Mouse (Mus musculus) CH12F3 (cell line): ENCODE measurements around the gene Pilra.
"Not testable (repeated sequence)": the region's sequence is repeated elsewhere in the genome, so short reads cannot be mapped to it uniquely, and the experiment has no call there.

Experiments used
- in situ Hi-C: fragments of 300-500 bp; cut with MboI; formaldehyde crosslinking; loops from 2 replicates; pipeline ENCODE4 v1.14.3; 2020; ENCODE audit warnings: low sequenced_read_pairs

The Pilra gene

DNA sequence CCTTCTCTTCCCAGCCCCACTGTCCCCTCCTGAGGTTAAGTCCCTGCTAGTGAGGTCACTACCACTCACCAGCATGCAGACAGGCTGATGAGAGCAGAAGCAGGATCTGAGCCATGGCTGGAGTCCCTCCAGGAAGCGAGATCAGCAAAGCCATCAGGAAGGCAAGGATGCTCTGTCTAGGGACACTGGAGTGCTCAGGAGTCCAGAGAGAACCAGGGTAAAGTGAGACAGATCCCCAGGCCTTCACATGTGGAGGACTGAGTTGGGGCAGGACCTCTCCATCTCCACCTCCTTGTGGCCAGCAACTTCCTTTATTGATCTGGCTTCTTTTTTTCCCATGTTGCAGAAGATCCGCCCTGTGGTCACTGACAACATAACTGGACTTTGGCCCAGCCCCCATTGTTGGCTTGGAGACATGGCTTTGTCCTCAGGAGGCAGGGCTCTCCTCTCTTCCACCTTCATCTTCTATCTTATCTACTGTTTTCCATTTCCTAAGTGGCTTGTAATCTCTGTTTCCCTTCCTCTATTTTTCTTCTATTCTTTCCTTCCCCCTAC is at the start of gene Pilra:
Gene Pilra (minus strand): TSS at position 316 of the 555 bp plus-strand sequence.
- in situ Hi-C loops: not testable (repeated sequence)

DNA sequence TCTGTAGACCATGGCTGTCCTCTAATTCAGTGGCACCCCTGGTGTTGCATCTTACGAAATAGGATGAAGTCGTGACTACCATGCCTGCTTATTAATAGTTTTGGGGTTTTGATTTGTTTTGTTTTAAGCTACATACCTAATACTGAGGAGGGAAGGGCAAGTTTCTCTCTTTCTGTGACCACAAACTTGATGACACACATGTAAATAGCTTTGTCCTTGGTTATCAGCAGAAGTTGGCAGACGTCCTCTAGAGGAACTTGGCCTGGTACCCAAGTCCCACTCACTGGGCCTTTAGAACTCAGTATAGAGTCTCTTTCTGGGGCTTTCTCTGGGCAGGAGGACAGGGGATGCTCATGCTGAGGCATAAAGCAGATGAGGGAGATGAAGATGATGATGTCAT is 47.3 kb upstream of the Pilra start:
- in situ Hi-C loops: no loop called here

DNA sequence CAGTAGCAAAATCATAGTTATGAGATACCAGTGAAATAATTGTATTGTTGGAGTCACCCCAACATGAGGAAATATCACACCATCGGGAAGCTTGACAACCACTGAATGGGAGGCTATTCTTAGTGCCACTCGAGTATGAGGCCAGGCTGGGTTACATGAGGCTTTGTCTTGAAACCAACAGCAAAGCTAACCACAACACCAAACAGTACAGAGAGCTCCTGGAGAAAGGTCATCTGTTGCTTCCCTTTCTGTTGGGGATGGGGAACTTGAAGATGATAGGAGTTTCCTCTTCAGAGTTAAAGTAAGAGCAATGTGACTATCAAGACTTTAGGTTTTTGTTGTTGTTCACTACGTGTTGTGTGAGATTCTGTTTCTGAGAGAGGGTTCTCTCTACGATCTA is 46.8 kb upstream of the Pilra start:
- in situ Hi-C loops: no loop called here

DNA sequence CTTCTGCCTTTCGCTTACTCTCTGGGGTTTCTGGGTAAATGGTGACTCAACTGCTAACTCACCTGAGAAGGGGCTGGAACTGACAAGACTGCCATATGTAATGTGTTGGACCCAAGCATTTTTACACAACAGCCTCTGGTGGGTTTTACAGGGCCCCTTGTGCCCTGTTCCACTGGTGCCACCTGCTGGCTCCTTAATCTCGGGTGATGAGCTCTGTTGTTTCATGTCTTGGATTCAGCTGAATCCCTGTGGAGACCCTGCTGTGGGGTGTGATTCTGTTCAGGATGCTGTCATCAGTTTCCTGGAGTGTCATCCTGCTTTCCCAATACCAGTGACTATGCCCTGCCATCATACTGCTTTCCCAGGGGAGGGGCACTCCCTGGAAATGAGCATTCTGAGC is 41.8 kb upstream of the Pilra start:
- in situ Hi-C loops: loop anchor here (5.0 kb wide), 1 partner anchor 86 kb away; no protein-coding TSS in a partner anchor

DNA sequence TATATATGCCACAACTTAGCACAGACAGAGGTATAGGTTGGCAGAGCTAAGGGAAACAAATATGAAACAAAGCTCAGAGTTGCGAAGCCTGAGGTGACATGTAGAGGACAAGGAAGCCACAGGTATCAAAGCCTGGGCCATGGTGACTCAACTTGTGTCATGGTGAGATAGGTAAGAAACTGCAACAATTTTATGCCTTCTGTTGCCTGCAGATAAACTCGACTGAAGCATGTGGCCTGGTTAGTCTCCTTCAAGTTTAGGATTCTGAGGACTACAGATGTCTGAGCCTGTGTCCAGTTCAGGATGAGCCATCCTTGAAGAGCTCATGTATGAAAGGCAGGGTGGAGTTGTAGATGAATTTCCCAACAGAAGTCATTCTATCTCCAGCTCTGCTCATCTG is 39.0 kb upstream of the Pilra start:
- in situ Hi-C loops: loop anchor here (5.0 kb wide), 1 partner anchor 83 kb away; no protein-coding TSS in a partner anchor

DNA sequence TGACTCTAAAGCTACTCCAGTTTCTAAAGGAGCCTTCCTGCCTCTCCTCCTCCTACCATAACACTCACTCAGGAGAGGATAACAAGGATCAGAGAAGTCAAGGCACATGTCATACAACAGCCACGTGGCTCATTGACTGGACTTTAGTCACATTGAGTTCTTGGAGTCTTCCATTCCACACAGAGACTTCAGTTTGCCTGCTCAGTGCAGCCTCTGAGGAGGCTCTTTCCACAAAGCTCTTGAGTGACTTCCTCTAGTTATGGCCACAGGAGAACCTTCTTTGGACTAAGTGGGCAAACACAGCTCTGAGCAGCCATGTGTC is 36.3 kb upstream of the Pilra start:
- in situ Hi-C loops: not testable (repeated sequence)

DNA sequence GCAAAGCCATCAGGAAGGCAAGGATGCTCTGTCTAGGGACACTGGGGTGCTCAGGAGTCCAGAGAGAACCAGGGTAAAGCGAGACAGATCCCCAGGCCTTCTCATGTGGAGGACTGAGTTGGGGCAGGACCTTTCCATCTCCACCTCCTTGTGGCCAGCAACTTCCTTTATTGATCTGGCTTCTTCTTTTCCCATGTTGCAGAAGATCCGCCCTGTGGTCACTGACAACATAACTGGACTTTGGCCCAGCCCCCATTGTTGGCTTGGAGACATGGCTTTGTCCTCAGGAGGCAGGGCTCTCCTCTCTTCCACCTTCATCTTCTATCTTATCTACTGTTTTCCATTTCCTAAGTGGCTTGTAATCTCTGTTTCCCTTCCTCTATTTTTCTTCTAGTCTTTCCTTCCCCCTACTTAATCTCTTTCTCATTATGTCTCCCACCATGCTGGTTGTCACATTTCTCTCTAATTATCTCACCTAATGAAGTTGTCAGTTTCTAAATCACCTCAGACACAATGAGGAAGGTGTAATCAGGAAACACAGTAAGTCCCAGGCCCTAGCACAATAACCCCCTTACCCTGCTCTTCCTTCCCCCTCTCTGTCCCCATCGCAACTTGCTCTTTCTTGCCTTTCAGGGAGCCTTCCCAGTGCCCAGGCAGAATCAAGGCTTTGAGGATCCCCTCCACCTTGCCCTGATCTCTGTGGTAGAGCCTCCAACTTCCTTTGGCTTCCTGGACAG is 35.7 kb upstream of the Pilra start, which contains the start of gene Pilrb2:
Gene Pilrb2 (minus strand): TSS at position 172 of the 737 bp plus-strand sequence.
- in situ Hi-C loops: not testable (repeated sequence)

DNA sequence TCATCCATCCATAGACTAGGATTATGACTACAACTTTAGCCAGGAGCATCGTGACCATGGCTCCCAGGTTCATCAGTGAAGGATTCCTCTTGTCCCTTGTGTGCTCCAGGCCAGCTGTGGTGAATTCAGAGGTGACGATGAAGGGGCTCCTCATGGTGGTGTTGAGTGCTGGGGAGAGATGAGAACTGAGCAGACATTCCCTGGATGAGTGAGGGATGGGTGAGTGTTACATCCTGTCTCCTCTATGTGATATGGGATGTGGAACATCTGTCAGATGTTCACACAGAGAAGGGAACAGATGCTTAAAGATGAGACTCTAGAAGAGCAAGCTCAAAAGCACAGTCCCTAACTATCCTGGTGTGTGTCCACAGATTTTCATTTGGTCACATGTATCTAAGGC is 32.5 kb upstream of the Pilra start:
- in situ Hi-C loops: not testable (repeated sequence)

DNA sequence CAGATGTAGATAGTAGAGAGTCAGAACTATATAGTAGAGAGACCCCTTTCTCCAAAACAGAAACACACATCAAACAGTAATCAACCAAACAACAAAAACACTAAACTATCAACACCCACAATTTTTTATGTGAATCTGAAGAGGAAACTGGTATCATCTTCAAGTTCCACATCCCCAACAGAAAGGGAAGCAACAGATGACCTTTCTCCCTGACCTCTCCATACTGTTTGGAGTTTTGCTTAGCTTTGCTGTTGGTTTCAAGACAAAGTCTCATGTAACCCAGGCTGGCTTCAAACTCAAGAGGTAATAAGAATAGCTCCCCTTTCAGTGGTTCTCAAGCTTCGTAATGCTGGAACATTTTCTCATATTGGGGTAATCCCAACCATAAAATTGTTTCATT is 27.9 kb upstream of the Pilra start:
- in situ Hi-C loops: not testable (repeated sequence)

DNA sequence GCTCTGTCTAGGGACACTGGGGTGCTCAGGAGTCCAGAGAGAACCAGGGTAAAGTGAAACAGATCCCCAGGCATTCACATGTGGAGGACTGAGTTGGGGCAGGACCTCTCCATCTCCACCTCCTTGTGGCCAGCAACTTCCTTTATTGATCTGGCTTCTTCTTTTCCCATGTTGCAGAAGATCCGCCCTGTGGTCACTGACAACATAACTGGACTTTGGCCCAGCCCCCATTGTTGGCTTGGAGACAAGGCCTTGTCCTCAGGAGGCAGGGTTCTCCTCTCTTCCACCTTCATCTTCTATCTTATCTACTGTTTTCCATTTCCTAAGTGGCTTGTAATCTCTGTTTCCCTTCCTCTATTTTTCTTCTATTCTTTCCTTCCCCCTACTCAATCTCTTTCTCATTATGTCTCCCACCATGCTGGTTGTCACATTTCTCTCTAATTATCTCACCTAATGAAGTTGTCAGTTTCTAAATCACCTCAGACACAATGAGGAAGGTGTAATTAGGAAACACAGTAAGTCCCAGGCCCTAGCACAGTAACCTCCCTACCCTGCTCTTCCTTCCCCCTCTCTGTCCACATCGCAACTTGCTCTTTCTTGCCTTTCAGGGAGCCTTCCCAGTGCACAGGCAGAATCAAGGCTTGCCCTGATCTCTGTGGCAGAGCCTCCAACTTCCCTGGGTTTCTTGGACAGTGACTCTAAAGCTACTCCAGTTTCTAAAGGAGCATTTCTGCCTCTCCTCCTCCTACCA is 22.1 kb upstream of the Pilra start, which contains the start of gene Pilrb1:
Gene Pilrb1 (minus strand): TSS at position 147 of the 751 bp plus-strand sequence.
- in situ Hi-C loops: not testable (repeated sequence)

DNA sequence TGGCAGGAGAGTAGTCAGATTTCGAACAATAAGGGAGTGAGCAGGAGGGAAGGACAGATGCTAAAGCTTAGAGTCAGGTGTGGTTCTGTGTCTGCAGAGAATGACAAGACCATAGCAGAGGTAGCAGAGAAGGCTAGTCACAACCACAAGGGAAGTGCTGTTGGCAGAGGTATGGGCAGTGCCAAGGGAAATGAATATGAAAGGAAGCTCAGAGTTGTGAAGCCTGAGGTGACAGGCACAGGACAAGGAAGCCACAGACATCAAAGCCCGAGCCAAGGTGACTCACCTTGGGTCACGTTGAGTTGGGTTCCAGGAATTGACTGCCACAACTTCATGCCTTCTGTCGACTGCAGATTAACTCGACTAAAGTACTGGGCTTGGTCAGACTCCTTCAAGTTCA is 20.8 kb upstream of the Pilra start:
- in situ Hi-C loops: not testable (repeated sequence)

DNA sequence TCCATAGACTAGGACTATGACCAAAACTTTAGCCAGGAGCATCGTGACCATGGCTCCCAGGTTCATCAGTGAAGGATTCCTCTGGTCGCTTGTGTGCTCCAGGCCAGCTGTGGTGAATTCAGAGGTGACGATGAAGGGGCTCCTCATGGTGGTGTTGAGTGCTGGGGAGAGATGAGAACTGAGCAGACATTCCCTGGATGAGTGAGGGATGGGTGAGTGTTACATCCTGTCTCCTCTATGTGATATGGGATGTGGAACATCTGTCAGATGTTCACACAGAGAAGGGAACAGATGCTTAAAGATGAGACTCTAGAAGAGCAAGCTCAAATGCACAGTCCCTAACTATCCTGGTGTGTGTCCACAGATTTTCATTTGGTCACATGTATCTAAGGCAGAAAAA is 18.8 kb upstream of the Pilra start:
- in situ Hi-C loops: not testable (repeated sequence)

DNA sequence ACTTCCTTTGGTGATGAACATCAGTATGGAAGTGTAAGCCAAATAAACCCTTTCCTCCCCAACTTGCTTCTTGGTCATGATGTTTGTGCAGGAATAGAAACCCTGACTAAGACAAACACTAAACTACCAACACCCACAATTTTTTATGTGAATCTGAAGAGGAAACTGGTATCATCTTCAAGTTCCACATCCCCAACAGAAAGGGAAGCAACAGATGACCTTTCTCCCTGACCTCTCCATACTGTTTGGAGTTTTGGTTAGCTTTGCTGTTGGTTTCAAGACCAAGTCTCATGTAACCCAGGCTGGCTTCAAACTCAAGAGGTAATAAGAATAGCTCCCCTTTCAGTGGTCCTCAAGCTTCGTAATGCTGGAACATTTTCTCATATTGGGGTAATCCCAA is 14.2 kb upstream of the Pilra start:
- in situ Hi-C loops: not testable (repeated sequence)

DNA sequence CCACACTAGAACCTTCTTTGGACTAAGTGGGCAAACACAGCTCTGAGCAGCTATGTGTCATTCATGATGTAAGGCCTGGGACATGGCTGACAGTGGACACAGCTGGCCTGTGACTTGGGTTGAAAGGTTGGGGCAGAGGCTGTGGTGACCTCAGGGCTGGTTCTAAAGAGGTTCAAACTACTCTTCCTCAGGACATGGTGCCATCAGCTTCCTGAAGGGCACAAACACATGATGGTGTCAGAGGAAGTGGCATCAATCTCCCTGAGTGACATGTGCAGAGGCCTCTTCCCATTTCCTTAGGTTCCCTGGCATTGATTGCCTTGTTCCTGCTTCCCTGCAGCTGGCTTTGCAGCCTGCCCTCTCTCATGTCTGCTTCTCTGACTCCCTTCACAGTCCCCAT is 1.0 kb upstream of the Pilra start:
- in situ Hi-C loops: not testable (repeated sequence)

DNA sequence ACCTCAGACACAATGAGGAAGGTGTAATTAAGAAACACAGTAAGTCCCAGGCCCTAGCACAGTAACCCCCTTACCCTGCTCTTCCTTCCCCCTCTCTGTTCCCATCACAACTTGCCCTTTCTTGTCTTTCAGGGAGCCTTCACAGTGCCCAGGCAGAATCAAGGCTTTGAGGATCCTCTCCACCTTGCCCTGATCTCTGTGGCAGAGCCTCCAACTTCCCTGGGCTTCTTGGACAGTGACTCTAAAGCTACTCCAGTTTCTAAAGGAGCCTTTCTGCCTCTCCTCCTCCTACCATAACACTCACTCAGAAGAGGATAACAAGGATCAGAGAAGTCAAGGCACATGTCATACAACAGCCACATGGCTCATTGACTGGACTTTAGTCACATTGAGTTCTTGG is 530 bp upstream of the Pilra start:
- in situ Hi-C loops: no loop called here

DNA sequence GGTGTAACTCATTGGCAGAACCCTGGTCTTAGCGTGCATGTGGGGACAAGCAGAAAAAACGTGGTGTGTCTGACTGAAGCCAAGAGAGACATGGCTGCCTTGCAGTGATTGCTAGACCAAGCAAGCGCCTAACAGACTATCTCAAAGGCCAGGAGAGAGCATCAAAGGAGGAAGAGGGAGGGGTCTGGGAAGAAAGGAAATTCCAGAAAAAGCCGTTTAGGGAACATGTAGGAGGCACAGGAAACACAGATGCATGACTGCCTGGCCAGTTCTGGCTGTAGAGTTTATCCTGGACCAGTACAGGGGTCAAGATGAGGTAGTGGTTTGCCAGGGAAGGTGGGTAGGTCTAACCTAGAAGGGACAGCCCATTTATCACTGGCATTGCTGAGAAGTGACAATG is 2.6 kb downstream of the Pilra start:
- in situ Hi-C loops: no loop called here

DNA sequence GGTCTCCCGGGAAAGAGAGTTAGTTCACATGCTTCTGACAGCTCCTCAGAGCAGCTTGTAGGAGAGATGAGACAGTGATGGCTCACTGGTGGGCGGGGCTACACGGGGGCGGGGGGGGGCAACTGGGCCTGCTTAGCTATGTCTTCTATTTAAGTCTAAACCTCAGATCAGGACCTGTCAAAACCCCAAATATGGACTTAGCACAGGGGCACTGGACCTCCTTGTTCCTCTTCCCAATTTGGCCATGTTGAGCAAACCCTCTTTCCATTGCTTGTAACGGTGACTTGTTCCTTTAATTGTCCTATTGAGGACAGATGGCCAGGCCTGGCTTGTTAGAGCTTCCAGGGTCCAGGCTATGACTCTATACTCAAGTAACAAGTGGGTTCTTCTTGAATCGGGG is 4.6 kb downstream of the Pilra start:
- in situ Hi-C loops: no loop called here

DNA sequence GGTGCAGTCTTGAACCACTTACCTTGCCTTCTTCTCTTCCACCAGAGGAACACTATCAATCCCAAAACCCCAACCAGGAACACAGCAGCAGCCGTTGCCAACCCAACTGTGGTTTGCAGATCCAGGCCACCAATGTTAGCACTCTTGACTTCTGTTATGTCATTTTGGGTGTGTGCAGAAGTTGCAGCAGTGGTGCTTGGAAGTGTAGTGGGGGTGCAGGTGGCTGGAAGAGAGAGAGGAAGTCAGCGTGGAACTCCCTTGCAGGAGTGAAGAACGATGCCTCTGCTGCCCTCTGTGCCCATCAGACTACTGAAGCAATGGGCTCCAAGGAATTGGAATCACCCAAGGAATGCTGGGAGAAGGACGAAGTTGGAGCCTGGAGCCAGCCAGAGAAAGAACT is 5.0 kb downstream of the Pilra start:
- in situ Hi-C loops: no loop called here

DNA sequence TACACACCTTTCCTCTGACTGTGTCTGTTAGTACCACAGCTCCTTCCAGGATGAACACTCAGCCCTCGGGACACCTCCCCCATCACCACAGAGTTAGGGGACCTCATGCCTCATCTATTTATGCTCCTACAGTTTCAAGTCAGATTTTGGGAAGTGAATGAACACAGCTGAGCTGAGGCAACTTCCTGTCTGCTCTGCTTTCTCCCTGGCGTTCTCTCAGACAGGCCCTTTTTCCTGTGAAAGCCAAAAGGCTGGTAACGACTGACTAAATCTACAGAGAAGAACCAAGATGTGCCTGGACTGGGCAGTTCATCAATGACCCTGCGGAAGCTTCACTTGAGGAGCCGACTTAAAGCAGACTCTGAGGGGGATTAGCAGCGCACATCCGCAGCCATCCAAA is 5.8 kb downstream of the Pilra start:
- in situ Hi-C loops: no loop called here

DNA sequence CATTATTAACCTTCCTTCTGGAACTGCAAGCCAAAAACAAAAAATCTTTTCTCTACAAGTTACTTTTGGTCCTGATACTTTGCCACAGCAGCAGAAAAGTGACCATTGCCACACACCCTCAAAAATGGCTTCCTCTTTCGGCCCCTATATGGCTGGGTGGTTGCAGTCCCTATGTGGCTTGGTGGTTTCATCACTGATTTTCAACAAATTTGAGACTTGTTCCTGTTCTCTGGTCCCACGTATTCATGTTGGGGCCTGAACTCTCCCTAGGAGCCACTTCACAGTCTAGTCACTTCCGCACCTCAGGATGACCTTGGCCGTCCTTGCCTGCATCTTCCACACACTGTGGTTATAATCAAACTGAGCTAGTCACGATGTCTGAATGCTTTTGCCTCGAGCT is 7.4 kb downstream of the Pilra start:
- in situ Hi-C loops: no loop called here

DNA sequence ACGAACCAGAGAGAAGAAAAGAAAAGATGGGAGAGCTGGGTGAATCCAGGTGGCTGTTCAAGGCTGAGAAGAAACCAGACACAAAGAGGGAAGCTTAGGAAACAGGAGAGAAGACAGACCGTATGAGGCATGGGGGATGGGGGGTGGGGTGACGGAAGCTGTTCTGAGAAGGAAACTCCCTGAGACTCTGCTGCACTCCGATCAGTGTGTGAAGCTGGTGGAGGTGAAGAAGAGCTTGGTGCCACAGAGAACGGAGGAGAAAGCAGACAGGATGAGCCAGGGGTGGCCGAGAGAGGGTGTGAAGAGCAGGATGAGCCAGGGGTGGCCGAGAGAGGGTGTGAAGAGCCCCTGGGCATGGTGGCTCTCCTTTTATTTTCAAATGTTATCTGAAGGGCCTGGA is 9.7 kb downstream of the Pilra start:
- in situ Hi-C loops: no loop called here

DNA sequence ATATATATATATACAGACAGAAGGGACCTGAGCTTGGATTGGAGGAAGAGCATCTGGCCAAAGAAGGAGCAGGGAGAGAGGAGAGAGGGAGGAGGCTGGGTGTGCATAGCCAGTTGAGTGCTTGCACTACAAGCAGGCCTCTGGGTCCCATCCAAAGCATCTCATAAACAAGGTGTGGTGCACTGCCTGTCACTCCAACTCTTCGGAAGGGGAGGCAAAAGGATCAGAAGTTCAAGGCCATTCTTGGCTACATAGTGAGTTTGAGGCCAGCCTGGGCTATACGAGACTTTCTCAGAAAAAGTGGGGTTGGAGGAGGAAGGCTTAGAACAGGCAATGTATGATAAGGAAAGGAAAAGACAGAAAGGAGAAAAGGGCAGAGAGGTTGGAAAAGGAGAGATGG is 10.1 kb downstream of the Pilra start:
- in situ Hi-C loops: no loop called here
